Mouse (Mus musculus) kidney, adult 11 months (tissue): ENCODE data around the gene Ndufv1.
A peak's percentile ranks its signal among the peaks of the same experiment; 100 is the strongest.
"Not testable (repeated sequence)": the region's sequence is repeated elsewhere in the genome, so short reads cannot be mapped to it uniquely, and the experiment has no call there.

Source experiments
- DNase-seq: peaks from one replicate; pipeline ENCODE4 v3.0.0; 2022

Ndufv1 gene

GRCm38 (mm10) chr19:3966330-3967075 is 46.1 kb downstream of the Ndufv1 start:
- DNase-seq: no peak

GRCm38 (mm10) chr19:3964030-3964429 is 48.6 kb downstream of the Ndufv1 start:
- no peak for DNase-seq

GRCm38 (mm10) chr19:3962469-3962868 is 50.1 kb downstream of the Ndufv1 start:
- DNase-seq: no peak

- DNase-seq: not testable (repeated sequence)
These were observed 50.8 kb downstream of the Ndufv1 start for GRCm38 (mm10) chr19:3961805-3962204.

- DNase-seq: no peak
These were observed 52.4 kb downstream of the Ndufv1 start for GRCm38 (mm10) chr19:3960211-3960610.

GRCm38 (mm10) chr19:3959030-3959429 is 53.6 kb downstream of the Ndufv1 start:
- peak; percentile 68 for DNase-seq

- DNase-seq: peak; percentile 35
These were observed 54.1 kb downstream of the Ndufv1 start, which contains the start of gene Aldh3b3 for GRCm38 (mm10) chr19:3958470-3958869. TSS of gene Aldh3b3 (plus strand) at chr19:3958645.
